Mouse (Mus musculus): Measurements from ENCODE around the gene Folr2.

Folr2 gene

GRCm38 (mm10) chr7:101866491-101867265 lies 9.7 kb upstream of the Folr2 start:
- DNase-seq (ENCODE audit: low spot score), result no peak

- DNase-seq (ENCODE audit: low spot score), result no peak
These were observed 6.4 kb upstream of the Folr2 start, which contains the start of gene Anapc15 for GRCm38 (mm10) chr7:101863415-101863814. TSS of gene Anapc15 (plus strand) at chr7:101863715.

- no peak for DNase-seq (ENCODE audit: low spot score)
These were observed 5.3 kb upstream of the Folr2 start for GRCm38 (mm10) chr7:101862291-101862690.

GRCm38 (mm10) chr7:101860978-101861377 lies 4.0 kb upstream of the Folr2 start:
- no peak for DNase-seq (ENCODE audit: low spot score)

- no peak for DNase-seq (ENCODE audit: low spot score)
These were observed 1.4 kb upstream of the Folr2 start for GRCm38 (mm10) chr7:101858362-101858761.

- DNase-seq (ENCODE audit: low spot score), result no peak
These were observed 3.2 kb downstream of the Folr2 start for GRCm38 (mm10) chr7:101853816-101854215.

GRCm38 (mm10) chr7:101852846-101853245 lies 4.1 kb downstream of the Folr2 start:
- no peak for DNase-seq (ENCODE audit: low spot score)

GRCm38 (mm10) chr7:101851689-101852088 lies 5.3 kb downstream of the Folr2 start:
- no peak for DNase-seq (ENCODE audit: low spot score)

GRCm38 (mm10) chr7:101847934-101848333 lies 9.1 kb downstream of the Folr2 start:
- DNase-seq (ENCODE audit: low spot score), result no peak

GRCm38 (mm10) chr7:101844186-101844585 lies 12.8 kb downstream of the Folr2 start:
- DNase-seq (ENCODE audit: low spot score), result no peak

- DNase-seq (ENCODE audit: low spot score), result peak; percentile 72
These were observed 19.2 kb downstream of the Folr2 start, which contains the start of gene Inppl1 for GRCm38 (mm10) chr7:101837606-101838471. TSS of gene Inppl1 (minus strand) at chr7:101838229.

- no peak for DNase-seq (ENCODE audit: low spot score)
These were observed 19.8 kb downstream of the Folr2 start for GRCm38 (mm10) chr7:101837154-101837605.

- peak; percentile 53 for DNase-seq (ENCODE audit: low spot score)
These were observed 20.5 kb downstream of the Folr2 start for GRCm38 (mm10) chr7:101836271-101837153.

GRCm38 (mm10) chr7:101835457-101836109 lies 21.4 kb downstream of the Folr2 start:
- no peak for DNase-seq (ENCODE audit: low spot score)

- no peak for DNase-seq (ENCODE audit: low spot score)
These were observed 22.1 kb downstream of the Folr2 start for GRCm38 (mm10) chr7:101834903-101835302.

- DNase-seq (ENCODE audit: low spot score), result no peak
These were observed 22.9 kb downstream of the Folr2 start for GRCm38 (mm10) chr7:101833916-101834584.

GRCm38 (mm10) chr7:101833352-101833751 lies 23.6 kb downstream of the Folr2 start:
- no peak for DNase-seq (ENCODE audit: low spot score)

GRCm38 (mm10) chr7:101832372-101832771 lies 24.6 kb downstream of the Folr2 start:
- DNase-seq (ENCODE audit: low spot score), result no peak

GRCm38 (mm10) chr7:101831437-101831836 lies 25.6 kb downstream of the Folr2 start:
- DNase-seq (ENCODE audit: low spot score), result no peak

GRCm38 (mm10) chr7:101830373-101830772 lies 26.6 kb downstream of the Folr2 start:
- DNase-seq (ENCODE audit: low spot score), result no peak

Data from ovary, postnatal 14 days (tissue).